In the genomic region with DNA sequence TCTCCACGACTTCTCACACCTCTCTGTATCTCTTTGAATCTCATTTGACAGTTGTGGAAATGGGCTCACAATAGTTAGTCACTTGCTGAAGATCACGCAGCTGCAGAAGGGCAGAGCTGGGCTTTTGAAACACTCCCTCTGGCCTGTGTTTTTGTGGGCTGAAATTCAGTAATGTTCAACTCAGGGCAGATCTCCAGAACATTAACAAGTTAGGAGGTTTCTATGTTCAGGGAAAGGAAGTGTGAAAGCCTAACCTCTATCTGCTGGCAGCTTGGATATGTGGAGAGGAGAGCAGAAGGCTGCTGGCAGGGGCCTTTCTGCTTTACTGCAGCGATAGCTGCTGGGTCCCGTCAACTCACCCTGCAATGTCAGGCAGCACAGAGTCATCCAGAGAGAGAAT, we compare ENCODE assay signal across 20 mouse cellular contexts. TPM values are rescaled to one million over a fixed set of nuclear protein-coding genes. Genes with fewer than 3 reads are reported as not detected.
DNase-seq lines count a peak whose midpoint lies in the region.
"Had no signal": no experiment of that assay in that cellular context is flagged by ENCODE, and none has a peak within 500 bp of the region (broad histone marks: within the 10 kb centered on the region; RNA-seq: fewer than 3 reads in every experiment).

No protein-coding gene starts in this region.

- DNase-seq in gastrocnemius, adult 18-20 months (ENCODE audit: low spot score), result peak; percentile 43
- no peak for DNase-seq in gastrocnemius, postnatal 25 days
- peak; percentile 51 for DNase-seq in kidney, adult 9 months
- no peak for DNase-seq in kidney, adult 18-20 months
- peak; percentile 19 for DNase-seq in urinary bladder, adult 2 months (ENCODE audit: low spot score)
- DNase-seq in urinary bladder, postnatal 10 days (ENCODE audit: low spot score), result no peak
- DNase-seq in c-Kit-positive CD71-positive TER-119-positive erythroid progenitor cells, embryonic 14.5 days (ENCODE audit: low spot score), result no peak
- DNase-seq in yolk sac, embryonic 10.5 days (ENCODE audit: low spot score), result no peak
- DNase-seq: adrenal gland, postnatal 36 days; gastrocnemius, postnatal 36 days; kidney, postnatal 25 days; left cerebral cortex, postnatal 4 days; lung, postnatal 14 days; spleen, adult 18-20 months had no signal

RNA-seq across cellular contexts. Expression of gene Tmigd3, which starts 19.5 kb away (rescaled TPM):
- total RNA-seq in gastrocnemius, adult 18-20 months (2021), result not detected
- total RNA-seq in gastrocnemius, postnatal 25 days (2021), result not detected
- polyA plus RNA-seq in urinary bladder, adult 2 months (2012; rRNA removed), result 0.13 and 0.14 TPM in 2 replicates
- total RNA-seq: gastrocnemius, postnatal 36 days; hematopoietic stem cell, adult 5-6 weeks; layer of hippocampus, postnatal 25 days; left cerebral cortex, postnatal 4 days; neutrophil, adult 5-6 weeks had no signal
- polyA plus RNA-seq: activated CD4-positive, CD25-positive, alpha-beta regulatory T cell, adult 4 months; inflammation-experienced regulatory T-cells, adult 6 months; midbrain, embryonic 11.5 days had no signal

RNA-seq across cellular contexts. Expression of gene Adora3, which starts 19.6 kb away (rescaled TPM):
- total RNA-seq in gastrocnemius, adult 18-20 months (2021), result not detected
- total RNA-seq in gastrocnemius, postnatal 25 days (2021), result under 1 TPM in 1 of 2 experiments, not detected in 1; 0.21 TPM
- polyA plus RNA-seq in urinary bladder, adult 2 months (2012; rRNA removed), result 0.41 and 0.53 TPM in 2 replicates
- total RNA-seq: gastrocnemius, postnatal 36 days; hematopoietic stem cell, adult 5-6 weeks had no signal
- polyA plus RNA-seq: midbrain, embryonic 11.5 days had no signal

RNA-seq across cellular contexts. Expression of gene I830077J02Rik, which starts 42.2 kb away (rescaled TPM):
- under 1 TPM; 0.07 to 0.34 TPM for total RNA-seq in gastrocnemius, adult 18-20 months (2021)
- under 1 TPM; 0.28 to 0.64 TPM for total RNA-seq in gastrocnemius, postnatal 25 days (2021)
- polyA plus RNA-seq in urinary bladder, adult 2 months (2012; rRNA removed), result 0.58 and 0.78 TPM in 2 replicates

Comparison
In these comparisons a context has a peak if more than half of its experiments do, and no peak if none do; other contexts are left out.
1. DNase-seq: peak in gastrocnemius, adult 18-20 months (single experiment), kidney, adult 9 months (single experiment) and urinary bladder, adult 2 months (single experiment); none in gastrocnemius, postnatal 25 days (single experiment), kidney, adult 18-20 months (single experiment), urinary bladder, postnatal 10 days (single experiment), c-Kit-positive CD71-positive TER-119-positive erythroid progenitor cells, embryonic 14.5 days (single experiment) and yolk sac, embryonic 10.5 days (single experiment).